Mouse (Mus musculus) forebrain, embryonic 11.5 days (tissue): Measurements from ENCODE around the gene Mpz. TPM values are rescaled to one million over a fixed set of nuclear protein-coding genes. Genes with fewer than 3 reads are reported as not detected.

Experiments used
- ATAC-seq: fragments of 200-750 bp; cut with Nextera tagmentation; replicated peaks from 2 replicates; pipeline ENCODE4 v1.8.0; 2017; ENCODE audit warnings: moderate TSS enrichment; ENCODE audit not compliant: low FRiP score
- DNase-seq: peaks from one replicate; pipeline ENCODE4 v3.0.0-alpha.2; 2017; ENCODE audit warnings: low spot score
- H3K27ac ChIP-seq: fragments of 300-500 bp; sonication (generic); 2 replicates; pipeline ENCODE4 v1.5.1; 2014; ENCODE audit warnings: low read depth, low read length
- H3K27me3 ChIP-seq: fragments of 300-500 bp; sonication (generic); 2 replicates; pipeline ENCODE4 v1.6.1; 2014; ENCODE audit warnings: mild to moderate bottlenecking, low read length, mixed read lengths; ENCODE audit not compliant: control insufficient read depth, insufficient read depth
- H3K36me3 ChIP-seq: fragments of 300-500 bp; sonication (generic); 2 replicates; pipeline ENCODE4 v1.6.1; 2014; ENCODE audit warnings: mild to moderate bottlenecking, low read length, moderate library complexity, mixed read lengths; ENCODE audit not compliant: control insufficient read depth, insufficient read depth
- H3K4me1 ChIP-seq: fragments of 300-500 bp; sonication (generic); replicated peaks from 2 replicates; pipeline ENCODE4 v1.6.1; 2014; ENCODE audit warnings: low read length, mixed read lengths; ENCODE audit not compliant: control insufficient read depth, insufficient read depth
- H3K4me2 ChIP-seq: fragments of 300-500 bp; sonication (generic); 2 replicates; pipeline ENCODE4 v1.6.1; 2014; ENCODE audit warnings: low read depth, mild to moderate bottlenecking, low read length, moderate library complexity, mixed read lengths; ENCODE audit not compliant: severe bottlenecking
- H3K4me3 ChIP-seq: fragments of 300-500 bp; sonication (generic); 2 replicates; pipeline ENCODE4 v1.5.1; 2014; ENCODE audit warnings: low read depth, low read length
- H3K9ac ChIP-seq: fragments of 300-500 bp; sonication (generic); 2 replicates; pipeline ENCODE4 v1.6.1; 2014; ENCODE audit warnings: low read length
- H3K9me3 ChIP-seq: fragments of 300-500 bp; sonication (generic); 2 replicates; pipeline ENCODE4 v1.6.1; 2016; ENCODE audit warnings: low read length, mixed read lengths; ENCODE audit not compliant: control insufficient read depth
- WGBS: fragments of 180-500 bp; shearing (Covaris S2); extraction: QIAGEN DNeasy Blood & Tissue Kit; methylation state at CpG from one replicate; pipeline ENCODE4 v1.1.7; 2014; 5-methylcytosine and 5-hydroxymethylcytosine counted together
- polyA plus RNA-seq: library from polyadenylated mRNA; unstranded; fragments of >200 nt; fragmentation: Nextera tagmentation; extraction: Ambion mirVana; gene quantifications from 2 replicates; pipeline ENCODE4 v1.2.1, GENCODE M21; 2014

Gene Mpz
- 0.13 TPM in 1 of 2 replicates, not detected in the other for polyA plus RNA-seq

GRCm38 (mm10) chr1:171149974-171150760 is at the start of gene Mpz, which contains the start of gene Sdhc:
TSS of gene Mpz (plus strand) at chr1:171150711.
TSS of gene Sdhc (minus strand) at chr1:171150603.
- peak within 1 kb of the TSS; percentile 79 for H3K9ac ChIP-seq
- 1% methylated on average over 34 of the region's 34 CpGs for WGBS
- peak; percentile 98 for ATAC-seq

GRCm38 (mm10) chr1:171101033-171101432 is 49.5 kb upstream of the Mpz start:
- Histone ChIP-seq H3K9ac (no peak overlapping the region), H3K4me2 (no peak overlapping the region), H3K4me3 (no peak overlapping the region), H3K4me1 (no peaks in the 10 kb centered on the region; the same call in 1 of the 2 replicates), H3K9me3 (no peaks in the 10 kb centered on the region), H3K27me3 (no peaks in the 10 kb centered on the region), H3K27ac (no peak overlapping the region), H3K36me3 (no peaks in the 10 kb centered on the region)
- ATAC-seq (no peak), DNase-seq (no peak)
- 61% methylated on average over 2 of the region's 2 CpGs for WGBS

More at GRCm38 (mm10) chr1:171149974-171150760, at the start of gene Mpz, which contains the start of gene Sdhc:
- H3K4me2 ChIP-seq, result peak within 1 kb of the TSS; percentile 70
- H3K4me3 ChIP-seq, result peak within 1 kb of the TSS; percentile 75
- no peak within 1 kb of the TSS for H3K27ac ChIP-seq
- peak; percentile 97 for DNase-seq
- no peaks in the 10 kb centered on the region for H3K36me3 ChIP-seq
- no peaks in the 10 kb centered on the region for H3K9me3 ChIP-seq
- no peaks in the 10 kb centered on the region for H3K27me3 ChIP-seq
- H3K4me1 ChIP-seq, result peaks cover 4% of the 10 kb centered on the region

- peak overlapping the region; percentile 66 for H3K4me2 ChIP-seq
- DNase-seq (peak; percentile 95), ATAC-seq (peak; percentile 89)
- H3K9ac ChIP-seq, result peak overlapping the region; percentile 56
- peak overlapping the region; percentile 72 for H3K4me3 ChIP-seq
- H3K4me1 ChIP-seq, result no peaks in the 10 kb centered on the region; the same call in 1 of the 2 replicates
- no peaks in the 10 kb centered on the region for H3K27me3 ChIP-seq
- H3K9me3 ChIP-seq, result no peaks in the 10 kb centered on the region
- H3K36me3 ChIP-seq, result no peaks in the 10 kb centered on the region
- no peak overlapping the region for H3K27ac ChIP-seq
- under 1% methylated on average over 40 of the region's 40 CpGs for WGBS
Measured at GRCm38 (mm10) chr1:171101733-171102546, 48.6 kb upstream of the Mpz start.

- Histone ChIP-seq H3K9me3 (no peaks in the 10 kb centered on the region), H3K4me2 (peak overlapping the region; percentile 66), H3K9ac (peak overlapping the region; percentile 56), H3K4me3 (peak overlapping the region; percentile 72), H3K36me3 (no peaks in the 10 kb centered on the region), H3K27me3 (no peaks in the 10 kb centered on the region), H3K4me1 (no peaks in the 10 kb centered on the region; the same call in 1 of the 2 replicates), H3K27ac (no peak overlapping the region)
- ATAC-seq (peak; percentile 95), DNase-seq (peak; percentile 95)
- WGBS, result under 1% methylated on average over 35 of the region's 35 CpGs
Measured at GRCm38 (mm10) chr1:171102547-171103177, 47.8 kb upstream of the Mpz start.

GRCm38 (mm10) chr1:171103179-171103840 is 47.2 kb upstream of the Mpz start:
- Histone ChIP-seq H3K4me2 (peak overlapping the region; percentile 58), H3K4me3 (peak overlapping the region; percentile 72), H3K4me1 (no peaks in the 10 kb centered on the region; the same call in 1 of the 2 replicates), H3K36me3 (no peaks in the 10 kb centered on the region), H3K9ac (peak overlapping the region; percentile 27; the same call in 1 of the 2 replicates), H3K27me3 (no peaks in the 10 kb centered on the region), H3K9me3 (no peaks in the 10 kb centered on the region), H3K27ac (no peak overlapping the region)
- ATAC-seq (peak; percentile 11; the same call in 1 of the 2 replicates), DNase-seq (no peak)
- WGBS, result 7% methylated on average over 10 of the region's 10 CpGs

GRCm38 (mm10) chr1:171105226-171105625 is 45.3 kb upstream of the Mpz start:
- 68% methylated on average over 6 of the region's 6 CpGs for WGBS
- ATAC-seq (no peak), DNase-seq (no peak)
- Histone ChIP-seq H3K4me2 (no peak overlapping the region), H3K36me3 (no peaks in the 10 kb centered on the region), H3K4me3 (no peak overlapping the region), H3K9me3 (no peaks in the 10 kb centered on the region), H3K4me1 (no peaks in the 10 kb centered on the region; the same call in 1 of the 2 replicates), H3K27me3 (no peaks in the 10 kb centered on the region), H3K9ac (no peak overlapping the region), H3K27ac (no peak overlapping the region)

- Histone ChIP-seq H3K27ac (no peak overlapping the region), H3K36me3 (no peaks in the 10 kb centered on the region), H3K9me3 (no peaks in the 10 kb centered on the region), H3K27me3 (no peaks in the 10 kb centered on the region), H3K4me3 (no peak overlapping the region), H3K4me1 (0 out of 2 replicates have a peak, but pooled peaks cover 2% of the 10 kb centered on the region), H3K9ac (no peak overlapping the region), H3K4me2 (no peak overlapping the region)
- 43% methylated on average over 9 of the region's 9 CpGs for WGBS
- ATAC-seq (no peak), DNase-seq (no peak)
Measured at GRCm38 (mm10) chr1:171109620-171110019, 40.9 kb upstream of the Mpz start.
